Mouse (Mus musculus): ENCODE data around the gene Trcg1. TPM values are rescaled to one million over a fixed set of nuclear protein-coding genes. Genes with fewer than 3 reads are reported as not detected.

Trcg1 gene
- polyA plus RNA-seq, 1 experiment from 2014 or later, result not detected

DNA sequence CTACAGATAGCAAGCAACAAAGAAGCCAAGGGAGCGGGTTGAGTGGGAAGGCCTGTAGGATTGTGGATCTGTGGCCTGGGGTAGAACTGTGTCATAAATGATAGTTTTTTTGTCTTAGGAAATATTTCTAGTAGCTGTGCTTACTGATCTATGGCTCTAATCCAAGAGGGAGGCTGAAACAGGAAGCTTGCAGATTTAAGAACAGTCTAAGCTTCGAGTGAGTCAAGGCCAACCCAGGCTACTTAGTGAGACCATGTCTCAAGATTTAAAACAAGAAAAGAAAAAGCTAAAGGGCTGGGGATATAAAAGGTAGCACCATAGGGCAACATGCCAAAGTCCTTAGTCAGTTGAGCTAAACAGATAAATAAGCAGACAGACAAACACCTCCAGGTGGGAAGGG is 1.9 kb downstream of the Trcg1 start:
- WGBS, result 90% methylated on average over 2 of the region's 2 CpGs
- H3K36me3 ChIP-seq (ENCODE audit: control insufficient read depth, insufficient read depth, low read length), result no peaks in the 10 kb centered on the region
- no peak overlapping the region for H3K4me3 ChIP-seq (ENCODE audit: low read depth, low read length)
- no peak overlapping the region for H3K4me2 ChIP-seq (replicated peaks; ENCODE audit: low read depth, low read length)
- ATAC-seq (ENCODE audit: insufficient number of reproducible peaks, insufficient read depth, low FRiP score, low read depth), result no peak
- no peaks in the 10 kb centered on the region for H3K27me3 ChIP-seq (ENCODE audit: control insufficient read depth, insufficient read depth, low read length)
- no peaks in the 10 kb centered on the region for H3K4me1 ChIP-seq (ENCODE audit: control insufficient read depth, insufficient read depth, low read length)
- H3K9me3 ChIP-seq (ENCODE audit: control insufficient read depth, low read depth, low read length), result no peaks in the 10 kb centered on the region
- H3K9ac ChIP-seq (replicated peaks; ENCODE audit: low read depth, low read length), result no peak overlapping the region
- no peak overlapping the region for H3K27ac ChIP-seq (ENCODE audit: low read length)

DNA sequence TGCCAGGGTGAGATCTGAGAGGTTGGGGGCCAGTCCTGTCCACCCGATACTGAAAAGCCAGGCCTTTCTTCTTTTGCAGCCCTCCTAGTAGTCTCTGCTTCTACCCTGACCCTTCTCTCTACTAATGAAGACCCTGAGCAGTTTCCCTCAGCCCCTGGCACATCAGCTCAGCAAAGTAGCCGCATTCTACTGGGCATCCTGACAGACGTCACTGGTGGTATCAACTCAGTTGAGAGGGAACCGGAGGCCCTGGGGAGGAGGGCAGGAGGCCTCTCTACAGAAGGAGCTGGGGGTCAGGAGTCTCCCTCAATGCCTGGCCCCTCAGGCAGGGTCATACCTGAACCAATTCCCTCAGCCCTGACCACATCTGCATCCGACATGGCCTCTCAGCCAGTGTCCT is 4.8 kb downstream of the Trcg1 start:
- no peaks in the 10 kb centered on the region for H3K36me3 ChIP-seq (ENCODE audit: control insufficient read depth, insufficient read depth, low read length)
- H3K4me3 ChIP-seq (ENCODE audit: low read depth, low read length), result no peak overlapping the region
- no peaks in the 10 kb centered on the region for H3K4me1 ChIP-seq (ENCODE audit: control insufficient read depth, insufficient read depth, low read length)
- ATAC-seq (ENCODE audit: insufficient number of reproducible peaks, insufficient read depth, low FRiP score, low read depth), result no peak
- H3K27me3 ChIP-seq (ENCODE audit: control insufficient read depth, insufficient read depth, low read length), result no peaks in the 10 kb centered on the region
- H3K9me3 ChIP-seq (ENCODE audit: control insufficient read depth, low read depth, low read length), result no peaks in the 10 kb centered on the region
- 81% methylated on average over 5 of the region's 5 CpGs for WGBS
- H3K9ac ChIP-seq (replicated peaks; ENCODE audit: low read depth, low read length), result no peak overlapping the region
- no peak overlapping the region for H3K4me2 ChIP-seq (replicated peaks; ENCODE audit: low read depth, low read length)
- H3K27ac ChIP-seq (ENCODE audit: low read length), result no peak overlapping the region

DNA sequence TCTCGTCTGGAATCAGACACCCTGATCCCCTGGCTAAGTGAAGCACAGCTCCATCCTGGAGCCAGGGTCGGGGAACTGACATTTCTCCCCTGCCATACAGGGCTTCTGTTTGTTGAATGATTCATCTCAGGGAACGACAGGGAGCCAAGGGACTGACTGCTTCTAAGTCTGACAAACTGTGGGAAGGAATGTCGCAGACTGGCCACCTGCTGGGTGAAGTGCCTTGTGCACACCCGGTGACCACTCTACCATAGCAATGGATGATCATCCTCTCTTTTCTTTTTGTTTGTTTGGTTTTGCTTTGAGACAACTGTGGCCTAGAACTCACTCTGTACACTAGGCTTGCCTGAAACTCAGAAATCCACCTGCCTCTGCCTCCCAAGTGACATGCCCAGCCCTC is 6.6 kb downstream of the Trcg1 start:
- no peaks in the 10 kb centered on the region for H3K9me3 ChIP-seq (ENCODE audit: control insufficient read depth, low read depth, low read length)
- no peak overlapping the region for H3K4me2 ChIP-seq (replicated peaks; ENCODE audit: low read depth, low read length)
- ATAC-seq (ENCODE audit: insufficient number of reproducible peaks, insufficient read depth, low FRiP score, low read depth), result no peak
- 35% methylated on average over 5 of the region's 5 CpGs for WGBS
- H3K36me3 ChIP-seq (ENCODE audit: control insufficient read depth, insufficient read depth, low read length), result no peaks in the 10 kb centered on the region
- no peak overlapping the region for H3K4me3 ChIP-seq (ENCODE audit: low read depth, low read length)
- no peak overlapping the region for H3K27ac ChIP-seq (ENCODE audit: low read length)
- no peaks in the 10 kb centered on the region for H3K27me3 ChIP-seq (ENCODE audit: control insufficient read depth, insufficient read depth, low read length)
- no peaks in the 10 kb centered on the region for H3K4me1 ChIP-seq (ENCODE audit: control insufficient read depth, insufficient read depth, low read length)
- no peak overlapping the region for H3K9ac ChIP-seq (replicated peaks; ENCODE audit: low read depth, low read length)

DNA sequence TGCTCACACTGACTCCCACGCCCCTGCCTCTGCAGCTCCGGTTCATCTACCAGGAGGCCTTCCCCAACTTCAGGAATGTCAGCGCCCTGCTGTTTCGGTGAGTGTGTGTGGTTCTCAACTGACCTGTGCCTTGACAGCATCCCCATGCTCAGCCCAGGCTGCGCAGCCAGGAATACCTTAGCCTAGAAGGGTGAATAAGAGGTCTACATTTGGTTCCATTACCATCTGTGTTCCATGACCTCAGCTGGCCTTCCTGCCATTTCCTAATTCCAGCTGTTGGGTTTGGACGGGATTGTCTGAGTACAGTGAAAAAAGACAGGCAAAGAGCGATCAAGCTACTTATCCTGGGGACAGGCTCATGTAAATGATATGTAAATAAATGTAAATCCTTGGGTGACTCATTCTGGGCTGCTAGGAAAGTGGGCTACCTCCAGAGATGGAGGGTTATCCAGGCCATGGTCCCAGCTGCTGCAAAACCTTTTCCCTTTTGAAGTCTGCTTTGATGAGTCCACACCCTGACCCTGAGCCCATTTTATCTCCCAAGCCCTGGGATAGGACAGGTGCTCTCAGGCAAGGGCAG is 7.8 kb downstream of the Trcg1 start:
- Histone ChIP-seq H3K27me3 (ENCODE audit: control insufficient read depth, insufficient read depth, low read length) (no peaks in the 10 kb centered on the region), H3K4me1 (ENCODE audit: control insufficient read depth, insufficient read depth, low read length) (no peaks in the 10 kb centered on the region), H3K36me3 (ENCODE audit: control insufficient read depth, insufficient read depth, low read length) (no peaks in the 10 kb centered on the region), H3K27ac (ENCODE audit: low read length) (no peak overlapping the region), H3K9me3 (ENCODE audit: control insufficient read depth, low read depth, low read length) (no peaks in the 10 kb centered on the region), H3K4me3 (ENCODE audit: low read depth, low read length) (no peak overlapping the region), H3K4me2 (replicated peaks; ENCODE audit: low read depth, low read length) (no peak overlapping the region), H3K9ac (replicated peaks; ENCODE audit: low read depth, low read length) (no peak overlapping the region)
- 24% methylated on average over 7 of the region's 7 CpGs for WGBS
- no peak for ATAC-seq (ENCODE audit: insufficient number of reproducible peaks, insufficient read depth, low FRiP score, low read depth)

- H3K27ac ChIP-seq (ENCODE audit: low read length), result no peak overlapping the region
- no peaks in the 10 kb centered on the region for H3K27me3 ChIP-seq (ENCODE audit: control insufficient read depth, insufficient read depth, low read length)
- no peak for ATAC-seq (ENCODE audit: insufficient number of reproducible peaks, insufficient read depth, low FRiP score, low read depth)
- no peak overlapping the region for H3K9ac ChIP-seq (replicated peaks; ENCODE audit: low read depth, low read length)
- no peaks in the 10 kb centered on the region for H3K4me1 ChIP-seq (ENCODE audit: control insufficient read depth, insufficient read depth, low read length)
- H3K36me3 ChIP-seq (ENCODE audit: control insufficient read depth, insufficient read depth, low read length), result peaks cover under 1% of the 10 kb centered on the region; the same call in 1 of the 2 replicates
- WGBS, result 88% methylated on average over 5 of the region's 5 CpGs
- no peak overlapping the region for H3K4me2 ChIP-seq (replicated peaks; ENCODE audit: low read depth, low read length)
- H3K4me3 ChIP-seq (ENCODE audit: low read depth, low read length), result no peak overlapping the region
- H3K9me3 ChIP-seq (ENCODE audit: control insufficient read depth, low read depth, low read length), result no peaks in the 10 kb centered on the region
Measured at GRCm38 (mm10) chr9:57246482-57246881, 10.1 kb downstream of the Trcg1 start.

DNA sequence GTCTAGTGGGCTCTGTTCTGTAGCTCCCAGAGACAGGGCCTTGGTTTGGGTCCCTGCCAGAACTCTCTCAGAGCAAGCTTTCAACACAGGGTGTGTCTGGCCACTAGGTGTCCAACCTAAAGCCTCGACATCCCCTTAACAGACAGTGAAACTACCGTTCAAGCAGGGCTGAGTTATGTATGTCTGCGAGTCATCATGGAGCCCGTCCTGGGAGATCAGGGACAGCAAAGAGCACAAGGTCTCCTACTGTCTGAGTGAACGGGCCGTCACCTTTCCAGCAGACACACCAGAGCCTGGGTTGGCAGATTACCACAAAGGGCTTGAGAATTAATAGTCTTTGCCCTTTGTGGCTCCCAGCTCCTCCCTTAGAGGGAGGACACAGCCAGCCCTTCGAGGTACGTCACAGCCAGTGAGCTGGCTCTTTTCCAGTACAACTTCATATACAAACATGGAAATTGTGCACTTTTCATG is 10.9 kb downstream of the Trcg1 start:
- Histone ChIP-seq H3K4me1 (ENCODE audit: control insufficient read depth, insufficient read depth, low read length) (no peaks in the 10 kb centered on the region), H3K4me3 (ENCODE audit: low read depth, low read length) (no peak overlapping the region), H3K27me3 (ENCODE audit: control insufficient read depth, insufficient read depth, low read length) (no peaks in the 10 kb centered on the region), H3K9me3 (ENCODE audit: control insufficient read depth, low read depth, low read length) (no peaks in the 10 kb centered on the region), H3K4me2 (replicated peaks; ENCODE audit: low read depth, low read length) (no peak overlapping the region), H3K36me3 (ENCODE audit: control insufficient read depth, insufficient read depth, low read length) (peaks cover 6% of the 10 kb centered on the region; the same call in 1 of the 2 replicates), H3K27ac (ENCODE audit: low read length) (no peak overlapping the region), H3K9ac (replicated peaks; ENCODE audit: low read depth, low read length) (no peak overlapping the region)
- ATAC-seq (ENCODE audit: insufficient number of reproducible peaks, insufficient read depth, low FRiP score, low read depth), result no peak
- 44% methylated on average over 8 of the region's 8 CpGs for WGBS

DNA sequence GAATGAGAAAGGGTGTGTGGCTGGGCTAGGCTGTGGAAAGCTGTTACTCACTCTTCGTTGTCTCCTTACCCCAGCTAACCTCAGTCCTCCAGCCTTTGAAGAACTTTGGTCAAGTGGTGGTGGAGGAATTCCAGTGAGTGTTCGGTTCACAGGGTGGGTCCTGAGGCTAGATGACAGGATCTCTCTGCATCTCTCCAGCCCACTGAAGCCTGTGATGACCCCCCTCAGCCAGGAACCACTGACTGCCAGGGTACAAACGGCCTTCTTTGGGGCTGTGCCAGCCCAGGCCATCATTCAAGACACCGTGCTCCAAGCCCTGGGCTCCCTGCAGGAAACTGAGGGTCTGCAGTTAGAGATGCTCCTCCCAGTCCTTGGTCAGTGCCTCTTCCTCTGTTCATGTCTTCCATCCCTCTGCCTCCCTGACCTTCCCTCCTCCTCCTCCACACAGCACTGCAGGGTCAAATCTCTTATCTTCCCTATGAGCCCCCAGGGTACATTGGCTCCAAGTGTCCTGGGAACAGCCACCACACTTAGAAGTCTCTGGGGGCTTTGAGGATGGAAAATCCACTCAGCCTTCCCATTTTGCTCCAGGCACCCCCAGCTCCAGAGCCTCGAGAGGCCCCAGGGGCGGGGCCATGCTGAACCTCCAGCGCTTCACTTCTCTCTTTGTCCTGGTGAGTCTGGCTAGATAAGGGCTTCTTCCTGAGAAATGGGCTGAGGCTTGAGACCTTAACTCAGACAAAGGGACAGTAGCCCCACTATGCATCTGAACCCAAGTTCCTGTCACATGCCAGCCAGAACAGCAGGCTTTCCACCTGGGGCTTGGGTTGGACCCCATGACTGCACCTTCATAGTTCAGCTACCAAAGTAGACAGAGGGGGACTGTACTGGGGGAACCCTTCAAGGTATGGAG is 11.9 kb downstream of the Trcg1 start:
- Histone ChIP-seq H3K27me3 (ENCODE audit: control insufficient read depth, insufficient read depth, low read length) (no peaks in the 10 kb centered on the region), H3K4me1 (ENCODE audit: control insufficient read depth, insufficient read depth, low read length) (no peaks in the 10 kb centered on the region), H3K27ac (ENCODE audit: low read length) (no peak overlapping the region), H3K36me3 (ENCODE audit: control insufficient read depth, insufficient read depth, low read length) (peaks cover 16% of the 10 kb centered on the region), H3K4me2 (replicated peaks; ENCODE audit: low read depth, low read length) (no peak overlapping the region), H3K9ac (replicated peaks; ENCODE audit: low read depth, low read length) (no peak overlapping the region), H3K4me3 (ENCODE audit: low read depth, low read length) (no peak overlapping the region), H3K9me3 (ENCODE audit: control insufficient read depth, low read depth, low read length) (no peaks in the 10 kb centered on the region)
- 59% methylated on average over 7 of the region's 7 CpGs for WGBS
- no peak for ATAC-seq (ENCODE audit: insufficient number of reproducible peaks, insufficient read depth, low FRiP score, low read depth)

- Histone ChIP-seq H3K4me1 (ENCODE audit: control insufficient read depth, insufficient read depth, low read length) (no peaks in the 10 kb centered on the region), H3K27ac (ENCODE audit: low read length) (no peak overlapping the region), H3K9ac (replicated peaks; ENCODE audit: low read depth, low read length) (no peak overlapping the region), H3K27me3 (ENCODE audit: control insufficient read depth, insufficient read depth, low read length) (no peaks in the 10 kb centered on the region), H3K4me2 (replicated peaks; ENCODE audit: low read depth, low read length) (no peak overlapping the region), H3K4me3 (ENCODE audit: low read depth, low read length) (no peak overlapping the region), H3K9me3 (ENCODE audit: control insufficient read depth, low read depth, low read length) (no peaks in the 10 kb centered on the region), H3K36me3 (ENCODE audit: control insufficient read depth, insufficient read depth, low read length) (peaks cover 32% of the 10 kb centered on the region)
- ATAC-seq (ENCODE audit: insufficient number of reproducible peaks, insufficient read depth, low FRiP score, low read depth), result no peak
- 88% methylated on average over 4 of the region's 4 CpGs for WGBS
Measured at GRCm38 (mm10) chr9:57250026-57250425, 13.7 kb downstream of the Trcg1 start.

Measured in stomach, embryonic 14.5 days (tissue).